Mouse (Mus musculus): Measurements from ENCODE around the gene Ubr7. TPM values are rescaled to one million over a fixed set of nuclear protein-coding genes. Genes with fewer than 3 reads are reported as not detected.
A peak's percentile ranks its signal among the peaks of the same experiment; 100 is the strongest.

The Ubr7 gene
- total and polyA plus RNA-seq, 3 experiments = 46.3 to 80.4 (median 48.8) TPM

GRCm38 (mm10) chr12:102776035-102776434 lies 18.3 kb downstream of the Ubr7 start:
- DNase-seq (ENCODE audit: extremely low read depth) = no peak
- H3K9me3 ChIP-seq (replicated peaks; ENCODE audit: low read length) = peaks cover 2% of the 10 kb centered on the region
- no peak overlapping the region for H3K4me2 ChIP-seq (ENCODE audit: insufficient read depth, low read depth, poor library complexity, severe bottlenecking)
- dilution Hi-C loops (cut with MboI; ENCODE audit: extremely low pct_ligation_motif_present, extremely low pct_unique_long_range_greater_than_20kb, low sequenced_read_pairs) = no loop called here
- no peaks in the 10 kb centered on the region for H3K27me3 ChIP-seq (replicated peaks)
- no peak for TF ChIP-seq UBTF (IDR thresholded peaks at IDR 0.05; ENCODE audit: low read depth, low read length)
- no peak for TF ChIP-seq MYC (IDR thresholded peaks at IDR 0.05; ENCODE audit: low read depth, low read length)
- TF ChIP-seq PAX5 (IDR thresholded peaks at IDR 0.05; ENCODE audit: low read length) = no peak
- TF ChIP-seq CHD1 (IDR thresholded peaks at IDR 0.05; ENCODE audit: low read depth, low read length) = no peak
- no peak overlapping the region for H3K4me3 ChIP-seq (replicated peaks in 1 of 3; ENCODE audit: low read depth in 2 of 3, low read length in 2 of 3, poor library complexity in 1 of 3)
- H3K36me3 ChIP-seq (replicated peaks in 1 of 2; ENCODE audit: control insufficient read depth in 1 of 2, insufficient read depth in 1 of 2, low read length in 1 of 2) = peaks cover 57 to 79% of the 10 kb centered on the region in 2 experiments
- peaks cover 0 to 4% of the 10 kb centered on the region in 2 experiments; a peak in 2 of 4 replicates for H3K4me1 ChIP-seq (ENCODE audit: control insufficient read depth in 1 of 2, insufficient read depth in 2 of 2)
- H3K79me2 ChIP-seq (replicated peaks; ENCODE audit: control insufficient read depth, extremely low read depth, insufficient read depth, poor library complexity, severe bottlenecking) = no peaks in the 10 kb centered on the region
- H3K9ac ChIP-seq (ENCODE audit: insufficient read depth, low read depth) = no peak overlapping the region
- no peak overlapping the region for H3K27ac ChIP-seq (ENCODE audit: insufficient read depth, low read depth)
- in situ Hi-C loops (cut with MboI; ENCODE audit: low pct_ligation_motif_present, low pct_unique_long_range_greater_than_20kb, low sequenced_read_pairs) = no loop called here

GRCm38 (mm10) chr12:102778151-102778550 lies 20.4 kb downstream of the Ubr7 start:
- Histone ChIP-seq H3K9ac (ENCODE audit: insufficient read depth, low read depth) (no peak overlapping the region), H3K4me3 (replicated peaks in 1 of 3; ENCODE audit: low read depth in 2 of 3, low read length in 2 of 3, poor library complexity in 1 of 3) (no peak overlapping the region), H3K27me3 (replicated peaks) (no peaks in the 10 kb centered on the region), H3K36me3 (replicated peaks in 1 of 2; ENCODE audit: control insufficient read depth in 1 of 2, insufficient read depth in 1 of 2, low read length in 1 of 2) (peaks cover 37 to 66% of the 10 kb centered on the region in 2 experiments), H3K9me3 (replicated peaks; ENCODE audit: low read length) (no peaks in the 10 kb centered on the region), H3K4me1 (ENCODE audit: control insufficient read depth in 1 of 2, insufficient read depth in 2 of 2) (peaks cover 0 to 4% of the 10 kb centered on the region in 2 experiments; a peak in 2 of 4 replicates), H3K4me2 (ENCODE audit: insufficient read depth, low read depth, poor library complexity, severe bottlenecking) (no peak overlapping the region), H3K27ac (ENCODE audit: insufficient read depth, low read depth) (no peak overlapping the region), H3K79me2 (replicated peaks; ENCODE audit: control insufficient read depth, extremely low read depth, insufficient read depth, poor library complexity, severe bottlenecking) (no peaks in the 10 kb centered on the region)
- dilution Hi-C loops (cut with MboI; ENCODE audit: extremely low pct_ligation_motif_present, extremely low pct_unique_long_range_greater_than_20kb, low sequenced_read_pairs) (no loop called here), in situ Hi-C loops (cut with MboI; ENCODE audit: low pct_ligation_motif_present, low pct_unique_long_range_greater_than_20kb, low sequenced_read_pairs) (no loop called here)
- TF ChIP-seq BHLHE40 (IDR thresholded peaks at IDR 0.05; ENCODE audit: low read depth, low read length) = no peak
- TF ChIP-seq ZNF384 (IDR thresholded peaks at IDR 0.05; ENCODE audit: low read depth, low read length) = no peak
- TF ChIP-seq RAD21 (IDR thresholded peaks at IDR 0.05; ENCODE audit: low read depth, low read length) = no peak
- TF ChIP-seq MAX (IDR thresholded peaks at IDR 0.05; ENCODE audit: low read length) = no peak
- no peak for DNase-seq (ENCODE audit: extremely low read depth)

- dilution Hi-C loops (cut with MboI; ENCODE audit: extremely low pct_ligation_motif_present, extremely low pct_unique_long_range_greater_than_20kb, low sequenced_read_pairs) (no loop called here), in situ Hi-C loops (cut with MboI; ENCODE audit: low pct_ligation_motif_present, low pct_unique_long_range_greater_than_20kb, low sequenced_read_pairs) (no loop called here)
- Histone ChIP-seq H3K79me2 (replicated peaks; ENCODE audit: control insufficient read depth, extremely low read depth, insufficient read depth, poor library complexity, severe bottlenecking) (no peaks in the 10 kb centered on the region), H3K9me3 (replicated peaks; ENCODE audit: low read length) (no peaks in the 10 kb centered on the region), H3K27ac (ENCODE audit: insufficient read depth, low read depth) (no peak overlapping the region), H3K4me3 (replicated peaks in 1 of 3; ENCODE audit: low read depth in 2 of 3, low read length in 2 of 3, poor library complexity in 1 of 3) (no peak overlapping the region), H3K9ac (ENCODE audit: insufficient read depth, low read depth) (no peak overlapping the region), H3K27me3 (replicated peaks) (no peaks in the 10 kb centered on the region), H3K36me3 (replicated peaks in 1 of 2; ENCODE audit: control insufficient read depth in 1 of 2, insufficient read depth in 1 of 2, low read length in 1 of 2) (peaks cover 28 to 65% of the 10 kb centered on the region in 2 experiments), H3K4me2 (ENCODE audit: insufficient read depth, low read depth, poor library complexity, severe bottlenecking) (no peak overlapping the region), H3K4me1 (ENCODE audit: control insufficient read depth in 1 of 2, insufficient read depth in 2 of 2) (peaks cover 0 to 4% of the 10 kb centered on the region in 2 experiments; a peak in 2 of 4 replicates)
- DNase-seq (ENCODE audit: extremely low read depth) = no peak
- no peak for TF ChIP-seq MXI1 (IDR thresholded peaks at IDR 0.05; ENCODE audit: low read depth, low read length)
- no peak for TF ChIP-seq JUND (conservative IDR thresholded peaks at IDR 0.05; ENCODE audit: low read depth, low read length)
- TF ChIP-seq NELFE (IDR thresholded peaks at IDR 0.05; ENCODE audit: low read depth, low read length) = no peak
- TF ChIP-seq CTCF (conservative IDR thresholded peaks at IDR 0.05 in 1 of 2, IDR thresholded peaks at IDR 0.05 in 1 of 2; ENCODE audit: low read depth in 2 of 2, low read length in 2 of 2) = peak in 1 of 2 experiments; percentile 42; a peak in 2 of 4 replicates
- no peak for TF ChIP-seq IRF4 (IDR thresholded peaks at IDR 0.05; ENCODE audit: low read depth, low read length)
- no peak; the same call in none of the 2 replicates for TF ChIP-seq RAD21 (IDR thresholded peaks at IDR 0.05; ENCODE audit: low read depth, low read length)
- TF ChIP-seq USF1 (IDR thresholded peaks at IDR 0.05; ENCODE audit: low read depth, low read length) = no peak
Measured at GRCm38 (mm10) chr12:102779452-102779851, 21.7 kb downstream of the Ubr7 start.

Data from CH12.LX (cell line).